Mouse (Mus musculus): Measurements from ENCODE around the gene Ak3.

GRCm38 (mm10) chr19:28989515-28989914, 58.2 kb downstream of the Ak3 start:
- TF ChIP-seq EP300 (optimal IDR thresholded peaks at IDR 0.05) (no peak), CTCF (IDR thresholded peaks at IDR 0.05; ENCODE audit: low read depth) (no peak)
